Mouse (Mus musculus) large intestine, adult 2 months (tissue): ENCODE measurements around the gene Dennd6b. TPM values are rescaled to one million over a fixed set of nuclear protein-coding genes. Genes with fewer than 3 reads are reported as not detected.

Experiments used
- DNase-seq: peaks from one replicate; pipeline ENCODE4 v3.0.0-alpha.2; 2012; ENCODE audit warnings: low read depth, low spot score
- WGBS: fragments of 180-500 bp; shearing (Covaris S2); methylation state at CpG from one replicate; pipeline ENCODE4 v1.1.7; 2018; 5-methylcytosine and 5-hydroxymethylcytosine counted together
- polyA plus RNA-seq: library from polyadenylated mRNA; depleted of rRNA; stranded (reverse); fragments of >200 nt; gene quantifications from 2 replicates; pipeline ENCODE4 v1.2.3, GENCODE M21; 2012; rRNA removed

Dennd6b gene
- 10.8 and 11.2 TPM in 2 replicates for polyA plus RNA-seq

DNA sequence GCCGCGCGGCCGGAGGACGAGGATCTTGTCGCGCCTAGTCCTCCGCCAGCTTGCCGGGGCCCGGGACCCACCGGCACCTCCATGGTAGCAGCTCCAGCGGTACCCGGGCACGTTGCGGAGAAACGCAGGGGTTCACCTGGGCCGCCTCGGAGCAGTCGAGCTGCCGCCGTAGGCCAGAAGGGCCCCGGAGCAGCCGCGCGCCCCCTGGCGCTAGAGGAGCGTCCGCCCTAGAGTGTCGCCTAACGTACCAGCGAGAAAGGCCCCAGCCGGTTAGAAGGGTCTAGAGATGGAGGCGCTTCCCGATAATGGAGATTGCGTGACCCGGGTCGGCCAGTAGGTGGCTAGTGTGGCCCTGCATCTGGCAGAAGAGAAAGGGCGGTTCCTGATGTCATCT lies at the start of gene Dennd6b:
Gene Dennd6b (minus strand): TSS at position 184 of the 394 bp plus-strand sequence.
- WGBS: under 1% methylated on average over 38 of the region's 38 CpGs
- DNase-seq: peak; percentile 89

DNA sequence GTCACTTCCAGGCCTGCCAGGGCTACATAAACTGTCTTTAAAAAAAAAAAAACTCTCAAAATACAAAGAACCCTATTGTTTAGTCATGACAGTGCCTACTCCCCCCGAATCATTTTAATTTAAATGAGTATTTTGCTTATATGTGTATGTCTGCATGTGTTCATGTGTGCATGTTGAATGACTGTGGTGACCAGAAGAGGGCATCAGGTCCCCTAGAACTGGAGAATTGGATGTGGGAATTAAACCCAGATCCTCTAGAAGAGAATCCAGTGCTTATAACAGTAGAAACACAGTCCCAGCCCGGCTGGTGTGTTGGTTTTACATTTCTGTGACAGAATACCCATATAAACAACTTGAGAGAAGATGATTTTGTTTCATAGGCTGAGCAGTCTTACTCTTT lies 44.7 kb upstream of the Dennd6b start:
- WGBS: 60% methylated on average over 2 of the region's 2 CpGs
- no peak for DNase-seq

DNA sequence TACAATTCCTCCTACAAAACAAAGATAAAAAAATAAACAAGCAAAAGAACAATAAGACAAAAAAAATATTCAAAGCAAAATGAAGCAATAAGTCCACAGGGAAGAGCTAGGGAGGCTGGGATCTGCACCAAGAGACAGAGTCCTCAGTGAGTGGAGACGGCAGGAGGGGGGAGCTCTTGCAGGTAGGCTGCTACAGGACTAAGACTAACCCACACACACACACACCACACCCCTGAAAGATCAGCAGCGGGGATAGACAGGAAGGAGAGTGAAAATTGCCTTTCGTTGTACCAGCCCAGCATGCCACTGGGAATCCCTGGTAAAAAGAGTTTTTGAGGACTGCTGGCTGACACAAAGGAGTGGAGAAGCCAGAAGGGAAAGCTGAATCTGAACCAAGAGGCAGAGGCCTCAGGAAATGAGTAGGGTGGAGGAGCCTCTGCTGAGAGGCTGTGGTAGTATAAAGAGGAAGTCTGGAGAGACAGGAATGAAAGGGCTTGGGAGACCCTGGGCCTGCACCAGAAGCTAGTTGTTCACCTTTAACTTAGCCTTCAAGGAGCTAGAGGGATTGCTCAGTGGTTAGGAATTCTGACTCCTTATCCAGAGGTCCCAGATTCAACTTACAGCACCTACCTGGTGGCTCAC lies 43.6 kb upstream of the Dennd6b start:
- DNase-seq: no peak
- WGBS: 51% methylated on average over 3 of the region's 3 CpGs

DNA sequence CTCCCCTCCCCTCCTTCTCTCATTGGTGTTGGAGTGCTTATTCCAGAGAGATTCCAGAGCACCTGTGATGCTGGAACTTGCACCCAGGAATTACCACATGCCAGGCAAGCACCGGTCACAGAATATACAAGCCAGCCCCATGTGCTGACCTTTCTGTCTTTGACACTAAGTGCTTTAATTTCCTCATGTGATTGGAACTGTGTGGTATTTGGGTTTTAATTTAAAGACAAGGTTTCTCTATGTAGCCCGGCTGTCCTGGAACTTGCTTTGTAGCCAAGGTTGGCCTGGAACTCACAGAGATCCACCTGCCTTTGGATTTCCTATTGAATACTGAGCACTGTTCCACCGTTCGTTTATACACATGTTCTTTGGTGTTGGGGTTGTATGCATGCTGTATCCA lies 37.8 kb upstream of the Dennd6b start:
- 85% methylated on average over 4 of the region's 4 CpGs for WGBS

DNA sequence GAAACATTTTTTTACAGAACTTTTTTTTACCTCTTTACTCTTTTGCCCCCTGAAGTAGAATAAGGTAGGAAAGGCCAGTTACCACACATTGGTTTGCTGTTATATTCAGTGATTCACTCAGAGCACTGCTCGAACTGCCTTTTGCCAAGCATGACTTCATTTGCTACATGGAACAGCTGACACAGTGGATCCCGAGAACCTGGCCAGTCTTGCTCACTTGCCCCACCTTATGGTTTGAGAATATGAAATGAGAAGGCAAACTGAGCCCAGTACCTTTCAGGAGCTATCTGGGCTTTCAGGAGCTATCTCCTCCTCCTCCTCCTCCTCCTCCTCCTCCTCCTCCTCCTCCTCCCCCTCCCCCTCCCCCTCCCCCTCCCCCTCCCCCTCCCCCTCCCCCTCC lies 37.3 kb upstream of the Dennd6b start:
- 32% methylated on average over 2 of the region's 2 CpGs for WGBS
- no peak for DNase-seq

More for the DNA sequence above, 37.8 kb upstream of the Dennd6b start:
- no peak for DNase-seq

DNA sequence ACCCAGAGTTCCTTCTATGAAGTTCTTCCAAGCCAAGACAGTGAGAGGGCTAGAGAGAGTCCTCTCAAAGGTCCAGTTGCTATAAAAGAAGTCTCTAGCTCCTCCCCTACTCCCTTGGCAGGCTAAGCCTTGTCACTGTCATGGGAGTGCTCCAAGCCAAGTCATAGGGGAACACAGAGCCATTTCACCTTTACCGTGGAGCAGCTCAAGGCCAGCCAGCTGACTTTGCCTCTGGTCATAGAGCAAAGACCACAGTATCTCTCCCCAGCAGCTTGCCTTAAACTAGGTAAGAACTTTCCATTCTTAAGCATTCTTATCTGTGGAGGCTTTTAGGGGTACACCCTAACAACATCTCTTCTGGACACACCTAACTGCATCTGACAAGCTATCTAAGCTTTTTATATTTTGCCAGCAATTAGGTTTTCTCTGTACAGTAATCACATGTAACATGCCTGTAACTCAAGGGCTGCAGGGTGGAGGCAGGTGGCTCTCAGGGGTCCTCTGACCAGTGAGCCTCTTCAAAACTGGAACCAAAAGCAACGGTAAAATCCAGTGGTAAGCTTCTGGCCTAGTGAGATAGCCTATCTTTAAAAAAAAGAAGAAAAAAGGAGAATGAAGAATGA lies 19.4 kb upstream of the Dennd6b start:
- 73% methylated on average over 2 of the region's 2 CpGs for WGBS

DNA sequence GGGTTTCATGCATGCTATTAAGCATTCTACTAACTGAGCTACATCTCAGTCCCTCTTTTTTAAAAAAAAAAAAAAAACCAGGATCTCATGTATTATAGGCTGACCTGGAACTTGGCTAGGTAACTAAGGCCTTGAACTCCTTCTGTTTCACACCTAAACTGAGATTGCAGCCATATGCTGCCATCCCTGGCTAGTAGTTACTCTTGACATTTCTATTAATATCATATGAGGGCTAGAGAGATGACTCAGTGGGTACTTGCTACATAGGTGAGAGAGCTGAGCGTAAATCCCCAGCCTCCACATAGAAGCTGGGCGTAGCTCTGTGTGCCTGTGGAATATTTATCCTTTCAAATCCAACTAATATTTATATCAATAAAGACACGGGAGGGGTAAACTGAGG lies 18.7 kb upstream of the Dennd6b start:
- 96% methylated on average over 3 of the region's 3 CpGs for WGBS
- no peak for DNase-seq

More for the DNA sequence above, 19.4 kb upstream of the Dennd6b start:
- no peak for DNase-seq

DNA sequence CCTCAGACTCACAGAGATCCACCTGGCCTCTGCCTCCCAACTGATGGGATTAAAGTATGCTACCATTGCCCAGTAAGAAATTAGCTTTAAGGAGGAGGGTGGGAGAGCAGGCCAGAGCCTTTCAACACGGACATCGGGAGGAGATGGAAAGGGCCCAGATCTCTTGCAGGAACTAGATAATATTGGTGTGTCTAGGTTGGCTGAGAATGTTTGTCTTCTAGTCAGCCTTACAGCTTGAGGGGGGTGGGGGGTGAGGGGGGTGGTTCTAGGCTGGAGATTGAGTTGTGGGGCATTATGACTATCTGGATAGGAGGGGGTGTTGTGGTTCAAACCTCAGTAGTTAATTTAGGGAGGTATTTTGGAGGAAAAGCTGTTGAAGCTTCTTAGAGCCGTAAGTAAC lies 17.2 kb upstream of the Dennd6b start:
- WGBS: 80% methylated on average over 3 of the region's 3 CpGs
- DNase-seq: no peak

DNA sequence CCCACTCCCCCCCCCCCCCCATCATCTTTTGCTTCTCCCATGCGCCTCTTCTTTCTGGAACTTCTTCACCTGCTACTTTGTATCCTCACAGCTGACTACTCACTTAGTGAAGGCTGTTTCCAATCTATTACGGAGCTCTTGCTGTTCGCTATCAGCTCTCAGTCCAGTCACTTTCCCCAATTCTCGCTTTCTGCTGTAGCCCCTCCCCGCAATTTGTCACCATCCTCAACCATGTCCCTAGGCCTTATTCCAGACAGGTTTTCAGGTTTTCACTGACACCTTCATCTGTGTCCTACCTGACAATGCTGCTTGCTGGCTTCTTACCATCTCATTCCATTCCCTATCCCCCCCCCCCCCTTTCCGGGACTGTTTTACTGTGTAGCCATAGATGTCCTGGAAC lies 16.2 kb upstream of the Dennd6b start:
- 80% methylated on average over 6 of the region's 6 CpGs for WGBS
- DNase-seq: no peak

DNA sequence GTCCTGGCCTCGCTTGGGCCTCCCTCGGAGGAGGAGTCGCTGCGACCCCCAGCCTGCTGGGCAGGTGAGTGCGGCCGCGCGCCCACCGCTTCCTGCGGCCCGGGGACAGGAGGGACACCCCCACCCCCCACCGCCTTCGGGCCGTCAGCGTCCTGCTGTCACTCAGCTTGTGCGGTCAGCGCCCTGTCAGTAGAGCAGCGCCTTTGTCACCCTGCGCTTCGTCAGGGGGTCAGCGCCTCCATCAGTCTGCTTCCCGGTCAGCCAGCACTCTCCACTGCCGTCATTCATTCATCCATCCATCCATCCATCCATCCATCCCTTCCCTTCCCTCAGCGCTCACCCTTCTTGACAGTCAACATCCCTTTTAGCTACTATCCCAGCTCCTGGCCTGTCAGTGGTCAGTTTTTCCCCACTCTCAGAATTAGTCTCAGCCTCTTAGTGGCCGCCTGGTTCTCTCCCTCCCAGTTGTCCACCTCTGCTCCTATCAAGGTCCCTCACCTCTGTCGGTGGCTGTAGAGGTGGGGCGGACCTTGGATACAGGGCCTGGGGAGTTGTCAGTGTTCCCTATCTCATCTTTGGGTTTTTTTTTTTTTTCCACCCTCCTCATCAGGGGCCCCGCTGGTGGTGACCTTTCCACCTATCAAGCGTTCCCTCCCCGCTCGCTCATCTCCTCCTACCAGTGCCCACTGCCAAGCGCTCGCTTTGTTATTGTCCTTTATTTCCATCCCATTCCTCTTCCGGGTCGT lies 15.6 kb upstream of the Dennd6b start:
- 4% methylated on average over 33 of the region's 35 CpGs for WGBS
- no peak for DNase-seq

DNA sequence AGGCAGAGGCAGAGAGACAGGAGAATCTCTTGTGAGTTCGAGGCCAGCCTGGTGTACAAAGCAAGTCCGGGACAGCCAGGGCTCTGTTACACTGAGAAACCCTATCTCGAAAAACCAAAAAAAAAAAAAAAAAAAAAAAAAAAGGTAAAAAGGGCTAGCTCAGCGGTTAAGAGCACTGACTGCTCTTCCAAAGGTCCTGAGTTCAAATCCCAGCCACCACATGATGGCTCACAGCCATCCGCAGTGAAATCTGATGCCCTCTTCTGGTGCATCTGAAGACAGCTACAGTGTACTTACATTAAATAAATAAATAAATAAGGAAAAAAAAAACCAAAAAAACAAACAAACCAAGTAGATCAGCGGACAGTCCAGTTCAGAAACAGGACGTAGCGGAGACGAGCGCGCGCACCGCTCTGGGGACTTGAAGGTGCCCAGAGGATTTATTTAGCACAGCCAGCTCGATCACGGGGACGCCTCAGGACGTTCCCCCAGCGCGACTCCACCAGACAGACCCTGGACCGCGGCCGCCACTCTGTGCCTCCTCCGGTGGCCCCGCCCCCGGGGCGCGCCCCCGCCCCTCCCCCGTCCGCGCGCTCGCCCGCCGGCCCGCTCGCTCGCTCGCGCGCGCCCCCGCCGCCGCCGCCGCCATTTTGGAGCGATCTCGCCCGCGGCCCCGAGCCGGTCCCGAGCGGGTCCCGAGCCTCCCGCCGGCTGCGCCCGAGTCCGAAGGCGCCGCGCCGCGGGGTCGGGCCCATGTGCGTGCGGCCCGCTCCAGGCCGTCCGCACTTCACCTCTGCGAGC lies 14.8 kb upstream of the Dennd6b start, which contains the start of gene Ppp6r2:
Gene Ppp6r2 (plus strand): TSS at position 639 of the 801 bp plus-strand sequence.
- DNase-seq: no peak
- WGBS: 2% methylated on average over 54 of the region's 73 CpGs

DNA sequence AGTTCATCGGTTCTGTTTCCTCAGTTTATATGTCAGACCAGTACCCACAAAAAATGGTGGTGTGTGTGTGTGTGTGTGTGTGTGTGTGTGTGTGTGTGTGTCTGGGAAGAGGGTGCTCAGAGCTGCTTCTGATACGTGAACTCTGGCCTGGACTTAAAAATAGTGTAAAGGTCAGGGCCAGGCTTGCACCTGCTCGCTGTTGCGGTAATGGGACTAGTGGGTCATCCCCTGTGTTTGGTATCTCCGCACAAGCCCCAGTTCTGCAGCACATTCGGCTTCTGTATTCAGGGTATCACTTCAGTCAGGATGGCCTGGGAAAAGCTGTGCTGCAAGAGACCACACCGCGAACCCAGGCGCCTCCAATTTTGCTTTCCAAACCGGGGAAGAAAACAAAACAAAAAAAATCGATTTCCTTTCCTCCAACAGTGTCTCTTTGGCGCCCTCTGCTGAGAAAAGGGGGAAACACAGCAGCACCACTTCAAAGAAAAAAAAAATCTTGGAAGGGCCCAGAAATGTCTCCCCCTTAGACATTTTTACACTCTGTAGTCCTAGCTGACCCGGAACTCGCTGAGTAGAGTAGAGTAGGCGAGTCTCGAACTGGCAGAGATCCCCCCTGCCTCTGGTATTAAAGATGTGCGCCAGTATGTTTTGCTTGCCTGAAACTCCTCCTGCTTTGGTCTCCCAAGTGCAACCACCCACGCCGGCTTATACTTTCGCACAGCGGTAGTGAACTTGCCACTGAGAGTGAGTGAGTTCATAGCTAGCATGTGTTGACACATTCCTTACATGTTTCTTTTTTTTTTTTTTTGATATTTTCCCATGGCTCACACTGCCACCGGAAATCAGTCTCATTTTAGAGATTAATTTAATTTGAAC lies 13.8 kb upstream of the Dennd6b start:
- peak; percentile 78 for DNase-seq
- 4% methylated on average over 22 of the region's 22 CpGs for WGBS

DNA sequence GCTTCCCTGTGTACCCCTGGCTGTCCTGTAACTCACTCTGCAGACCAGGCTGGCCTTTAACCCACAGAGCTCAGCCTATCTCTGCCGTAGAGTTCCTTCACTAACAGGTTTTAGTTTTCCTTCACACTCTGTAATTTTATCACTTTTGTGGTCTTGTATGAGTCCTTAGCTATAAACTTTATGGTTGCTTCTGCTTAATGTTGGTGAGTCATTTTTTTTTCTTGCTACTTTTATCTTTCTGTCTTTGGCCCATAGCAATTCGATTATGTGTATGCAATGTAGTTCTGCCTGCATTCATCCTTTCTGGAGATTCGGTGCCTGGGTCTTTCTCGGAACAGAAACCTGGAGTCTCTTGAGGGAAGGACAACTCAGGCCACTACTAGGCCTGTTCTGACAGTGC lies 11.2 kb upstream of the Dennd6b start:
- WGBS: 38% methylated on average over 4 of the region's 4 CpGs
- DNase-seq: no peak

DNA sequence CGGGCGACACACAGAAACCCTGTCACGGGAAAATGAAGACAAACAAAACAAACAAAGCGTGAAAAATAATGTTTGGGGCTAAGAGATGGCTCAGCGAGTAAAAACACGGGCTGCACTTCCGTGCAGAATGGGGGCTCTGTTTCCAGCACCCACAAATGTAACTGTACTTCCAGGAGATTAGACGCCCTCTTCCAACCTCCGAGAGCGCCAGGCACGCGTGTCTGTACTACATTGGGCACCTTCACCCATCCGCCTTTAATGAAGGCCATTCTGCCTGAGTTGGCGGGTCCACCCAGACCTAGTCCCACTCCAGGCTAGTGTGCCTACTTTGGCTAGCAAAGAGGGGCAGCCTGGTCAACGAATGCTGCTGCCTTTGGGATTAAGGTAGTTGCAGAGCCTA lies 760 bp upstream of the Dennd6b start:
- 62% methylated on average over 15 of the region's 15 CpGs for WGBS
- no peak for DNase-seq

DNA sequence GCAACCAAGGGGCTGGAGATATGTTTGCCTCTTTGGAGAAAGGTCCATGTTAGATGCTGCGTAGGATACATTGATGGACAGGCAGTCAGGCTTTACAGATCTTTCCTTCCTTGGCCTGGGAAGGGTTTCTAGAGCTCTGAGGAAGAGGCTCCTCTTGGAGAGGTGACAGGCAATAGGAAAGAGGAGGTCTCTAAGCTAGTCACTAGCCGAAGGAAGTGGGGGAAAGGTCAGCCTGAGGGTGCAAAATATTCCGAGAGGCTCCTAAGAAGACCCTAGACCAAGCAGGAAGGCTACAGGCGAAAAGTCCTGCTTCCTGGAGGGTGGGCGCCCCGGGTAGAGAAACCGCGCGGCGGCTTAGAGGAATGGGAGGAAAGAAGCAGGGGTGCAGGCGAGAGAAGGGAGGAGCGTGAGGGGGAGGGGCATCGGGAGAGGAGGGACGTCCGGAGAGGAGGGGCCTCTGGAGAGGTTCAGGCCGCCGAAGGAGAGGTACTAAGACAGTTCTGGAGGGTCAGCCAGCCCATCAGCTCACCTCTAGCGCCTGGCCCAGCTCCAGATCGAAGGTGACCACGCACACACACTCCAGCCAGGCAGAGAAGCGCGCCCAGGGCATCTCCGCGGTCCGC lies 495 bp downstream of the Dennd6b start:
- no peak for DNase-seq
- 2% methylated on average over 25 of the region's 25 CpGs for WGBS

DNA sequence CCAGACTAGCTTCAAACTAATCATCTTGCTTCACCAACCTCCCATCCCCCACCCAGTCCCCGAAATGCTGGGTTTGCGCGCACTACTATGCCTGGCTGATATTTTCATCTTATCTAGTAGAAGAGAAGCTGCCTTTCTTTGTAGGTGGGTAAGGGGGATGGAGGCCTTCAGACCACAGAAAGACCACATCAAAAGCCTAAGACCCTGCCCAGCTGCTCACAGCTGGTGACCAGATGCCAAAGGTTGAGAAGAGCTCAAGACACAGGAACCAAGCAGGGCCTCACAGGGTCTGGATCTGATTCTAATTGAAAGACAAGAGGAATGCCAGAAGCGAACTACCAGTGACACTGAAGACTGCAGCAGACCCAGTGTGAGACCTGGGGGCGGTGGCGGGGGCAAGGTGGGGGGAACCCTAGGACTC lies 1.0 kb downstream of the Dennd6b start:
- no peak for DNase-seq
- WGBS: 57% methylated on average over 6 of the region's 6 CpGs

DNA sequence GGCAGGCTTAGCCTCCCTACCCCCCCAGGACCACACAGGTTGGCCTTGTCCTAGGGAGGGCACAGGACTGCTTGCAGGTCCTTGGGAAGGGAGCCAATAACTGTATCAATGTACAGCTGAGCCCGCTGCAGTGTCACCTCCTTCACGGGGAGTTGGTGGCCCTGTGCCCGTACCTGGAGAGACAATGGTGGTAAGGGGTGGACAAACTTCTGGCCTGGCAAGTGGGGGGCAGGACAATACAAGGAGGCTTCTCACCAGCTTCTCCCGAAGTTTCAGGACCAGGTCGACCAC lies 11.4 kb downstream of the Dennd6b start:
- WGBS: 78% methylated on average over 5 of the region's 5 CpGs
- no peak for DNase-seq

DNA sequence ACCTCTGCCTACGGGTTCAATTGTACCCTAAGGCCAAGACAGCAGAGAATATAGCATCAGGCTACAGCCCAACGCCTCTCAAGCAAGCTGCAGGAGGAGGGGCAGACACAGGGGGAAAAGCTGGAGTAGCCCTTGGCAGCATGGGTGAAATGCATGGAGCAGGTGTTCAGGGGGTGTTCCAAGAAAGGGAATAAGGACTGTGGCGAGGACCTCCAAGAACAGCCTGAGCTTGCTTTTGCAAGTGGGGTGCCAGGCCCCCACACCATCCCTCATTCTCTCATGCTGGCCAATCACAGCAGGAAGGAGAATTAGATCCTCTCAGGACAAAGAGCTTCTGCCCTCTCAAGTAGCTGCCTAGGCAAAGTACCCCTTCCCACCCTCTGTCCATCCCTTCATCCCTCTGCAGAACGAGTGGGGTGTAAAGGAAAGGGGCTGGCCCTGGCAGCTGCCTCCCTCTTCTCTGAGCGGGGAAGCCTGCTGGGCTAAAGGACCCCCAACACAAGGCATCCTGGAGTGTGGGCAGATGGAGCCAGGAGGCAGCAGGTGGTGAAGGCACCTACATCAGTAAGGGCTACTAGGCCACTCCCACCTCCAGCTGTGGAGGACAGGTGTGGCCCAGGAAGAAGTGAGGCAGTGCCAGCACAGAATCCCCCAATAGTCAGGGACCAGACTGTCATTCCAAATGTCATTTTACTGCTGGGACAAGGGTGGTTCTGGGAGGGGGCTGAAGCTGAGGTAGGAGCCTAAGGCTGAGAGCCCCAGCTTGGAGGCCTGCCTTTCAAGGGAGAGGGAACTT lies 12.0 kb downstream of the Dennd6b start:
- 85% methylated on average over 5 of the region's 5 CpGs for WGBS

More for the DNA sequence above, 12.0 kb downstream of the Dennd6b start:
- no peak for DNase-seq
